Mouse (Mus musculus): ENCODE measurements around the gene Rdh9. TPM values are rescaled to one million over a fixed set of nuclear protein-coding genes. Genes with fewer than 3 reads are reported as not detected.

Rdh9 gene
- polyA plus RNA-seq (2012) = not detected in 2 replicates

DNA sequence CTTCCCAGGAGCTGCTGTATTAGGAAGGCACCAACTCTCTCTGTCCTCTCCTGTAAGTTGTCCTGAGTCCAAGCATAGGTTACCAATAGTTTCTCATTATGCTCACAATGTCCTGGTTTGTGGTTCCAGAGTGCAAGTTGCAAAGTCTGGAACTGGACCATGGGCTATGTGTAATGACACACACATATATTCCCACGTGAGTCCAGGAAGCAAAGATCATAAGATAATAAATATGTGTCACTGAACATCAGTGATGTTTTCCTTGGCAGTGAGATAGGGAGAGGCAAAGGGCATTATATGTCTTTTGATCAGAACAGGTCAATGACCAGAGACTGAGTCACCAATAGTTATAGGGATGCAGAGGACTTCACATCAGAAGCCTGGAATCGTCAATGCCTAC, at the start of gene Rdh9:
Rdh9 (plus strand) TSS at position 376 of the 400 bp plus-strand sequence.
- Histone ChIP-seq H3K9me3 (ENCODE audit: control insufficient read depth, low read length) (no peaks in the 10 kb centered on the region), H3K4me3 (replicated peaks) (no peak within 1 kb of the TSS), H3K36me3 (ENCODE audit: control insufficient read depth) (no peaks in the 10 kb centered on the region), H3K27me3 (ENCODE audit: control insufficient read depth) (no peaks in the 10 kb centered on the region), H3K4me1 (ENCODE audit: control insufficient read depth) (no peaks in the 10 kb centered on the region)
- TF ChIP-seq GATA1 (IDR thresholded peaks at IDR 0.05; ENCODE audit: low read length) = no peak
- TF ChIP-seq TAL1 (IDR thresholded peaks at IDR 0.05; ENCODE audit: low read length) = no peak

DNA sequence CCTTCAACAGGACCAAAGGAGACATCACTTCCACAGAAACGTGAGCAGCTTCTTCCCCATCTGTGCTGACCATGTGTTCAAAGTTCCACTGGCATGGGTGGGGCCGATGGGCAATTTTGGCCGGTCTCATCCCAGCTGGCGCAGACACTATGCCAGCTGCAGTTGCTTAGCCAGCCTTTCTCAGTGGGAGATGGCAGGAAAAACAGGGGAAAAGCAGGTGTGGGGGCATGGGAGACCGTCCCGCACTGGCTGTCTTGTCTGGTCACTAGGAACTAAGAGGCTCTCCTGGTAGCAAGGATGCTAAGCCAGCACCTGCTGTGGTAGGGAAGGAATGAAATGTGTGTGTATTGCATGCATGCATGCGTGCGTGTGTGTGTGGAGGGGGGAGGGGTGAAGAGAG, 47.7 kb upstream of the Rdh9 start:
- Histone ChIP-seq H3K4me1 (ENCODE audit: control insufficient read depth) (peaks cover 95% of the 10 kb centered on the region), H3K36me3 (ENCODE audit: control insufficient read depth) (peaks cover 15% of the 10 kb centered on the region), H3K9me3 (ENCODE audit: control insufficient read depth, low read length) (no peaks in the 10 kb centered on the region), H3K4me3 (replicated peaks) (no peak overlapping the region), H3K27me3 (ENCODE audit: control insufficient read depth) (peaks cover 15% of the 10 kb centered on the region)
- TF ChIP-seq TAL1 (IDR thresholded peaks at IDR 0.05; ENCODE audit: low read length) (no peak), GATA1 (IDR thresholded peaks at IDR 0.05; ENCODE audit: low read length) (no peak)

DNA sequence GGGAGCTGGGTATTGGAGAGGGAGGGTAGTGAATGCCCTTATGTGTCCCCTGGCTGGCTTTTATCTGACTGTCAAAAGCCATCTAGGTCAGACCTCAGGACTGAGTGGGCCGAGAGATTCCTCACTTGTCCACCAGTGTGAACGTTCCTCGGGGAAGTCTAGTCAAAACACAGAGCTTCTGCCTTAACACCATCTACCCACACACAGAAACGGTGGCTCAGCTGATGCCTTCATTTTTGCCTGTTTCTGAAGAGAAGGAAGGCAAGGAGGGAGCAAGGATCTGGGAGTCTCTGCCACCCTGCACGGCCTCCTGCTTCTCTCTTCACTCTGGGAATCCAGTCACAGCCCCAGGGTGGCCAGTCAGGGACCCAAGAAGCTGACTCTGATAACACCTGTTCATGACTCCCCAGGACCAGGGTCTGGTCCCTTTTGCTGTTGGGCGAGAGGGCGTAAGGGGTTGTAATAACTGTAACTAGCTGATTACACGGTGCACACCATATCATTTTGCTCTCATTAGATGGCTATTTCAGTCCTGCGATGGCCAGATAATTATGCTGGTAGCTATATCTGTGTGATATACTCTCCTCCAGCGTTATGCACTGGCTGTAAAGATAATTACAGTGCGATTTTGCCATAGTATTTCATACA, 45.8 kb upstream of the Rdh9 start:
- H3K27me3 ChIP-seq (ENCODE audit: control insufficient read depth) = peaks cover 12% of the 10 kb centered on the region
- peaks cover 15% of the 10 kb centered on the region for H3K36me3 ChIP-seq (ENCODE audit: control insufficient read depth)
- H3K4me3 ChIP-seq (replicated peaks) = peak overlapping the region; percentile 21
- peaks cover 96% of the 10 kb centered on the region for H3K4me1 ChIP-seq (ENCODE audit: control insufficient read depth)
- H3K9me3 ChIP-seq (ENCODE audit: control insufficient read depth, low read length) = 0 out of 2 replicates have a peak, but pooled peaks cover 2% of the 10 kb centered on the region
- TF ChIP-seq GATA1 (IDR thresholded peaks at IDR 0.05; ENCODE audit: low read length) (peak; percentile 40; the same call in 1 of the 2 replicates), TAL1 (IDR thresholded peaks at IDR 0.05; ENCODE audit: low read length) (peak; percentile 50)

DNA sequence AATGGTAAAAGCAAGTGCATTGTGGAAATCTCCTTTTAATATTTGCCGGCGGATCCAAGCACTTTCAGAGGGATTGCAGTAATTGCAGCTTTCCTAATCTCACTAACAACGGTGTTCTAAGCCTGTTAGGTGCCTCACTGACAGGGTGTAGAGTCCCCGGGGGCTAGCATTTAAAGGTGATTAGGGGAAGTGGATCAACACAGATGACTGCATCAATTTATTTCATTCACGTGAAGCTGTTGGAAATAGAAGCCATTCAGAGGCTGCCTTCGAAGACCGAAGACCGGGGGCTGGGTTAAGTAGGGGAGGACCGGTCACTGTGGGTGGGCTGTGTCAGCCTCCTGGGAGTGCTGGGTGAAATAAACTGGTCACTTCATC, 45.3 kb upstream of the Rdh9 start:
- Histone ChIP-seq H3K36me3 (ENCODE audit: control insufficient read depth) (peaks cover 15% of the 10 kb centered on the region), H3K4me3 (replicated peaks) (no peak overlapping the region), H3K9me3 (ENCODE audit: control insufficient read depth, low read length) (0 out of 2 replicates have a peak, but pooled peaks cover 2% of the 10 kb centered on the region), H3K4me1 (ENCODE audit: control insufficient read depth) (peaks cover 96% of the 10 kb centered on the region), H3K27me3 (ENCODE audit: control insufficient read depth) (peaks cover 6% of the 10 kb centered on the region)
- TF ChIP-seq GATA1 (IDR thresholded peaks at IDR 0.05; ENCODE audit: low read length) (no peak), TAL1 (IDR thresholded peaks at IDR 0.05; ENCODE audit: low read length) (no peak)

DNA sequence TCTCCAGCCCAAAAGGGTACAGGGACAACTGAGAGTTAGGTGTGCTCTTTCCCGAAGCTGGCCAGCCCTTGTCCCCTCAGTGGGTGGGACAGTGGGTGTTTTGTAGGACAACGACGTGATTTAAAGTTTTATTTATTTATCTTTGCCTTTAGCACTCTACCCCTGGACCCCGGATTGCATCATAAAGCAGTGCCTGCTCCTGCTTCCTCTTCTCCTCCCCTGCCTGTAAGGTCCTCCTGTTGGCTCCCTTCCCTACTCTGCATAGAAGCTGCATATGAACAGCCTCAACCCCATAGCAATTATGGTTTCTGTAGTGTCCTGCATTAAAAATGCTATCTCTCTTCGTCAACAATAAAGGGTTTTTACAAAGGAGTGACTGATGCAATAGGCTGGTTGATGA, 44.8 kb upstream of the Rdh9 start:
- TF ChIP-seq GATA1 (IDR thresholded peaks at IDR 0.05; ENCODE audit: low read length) (no peak), TAL1 (IDR thresholded peaks at IDR 0.05; ENCODE audit: low read length) (no peak)
- Histone ChIP-seq H3K4me3 (replicated peaks) (no peak overlapping the region), H3K4me1 (ENCODE audit: control insufficient read depth) (peaks cover 98% of the 10 kb centered on the region), H3K27me3 (ENCODE audit: control insufficient read depth) (peaks cover 5% of the 10 kb centered on the region), H3K36me3 (ENCODE audit: control insufficient read depth) (peaks cover 15% of the 10 kb centered on the region), H3K9me3 (ENCODE audit: control insufficient read depth, low read length) (0 out of 2 replicates have a peak, but pooled peaks cover 2% of the 10 kb centered on the region)

DNA sequence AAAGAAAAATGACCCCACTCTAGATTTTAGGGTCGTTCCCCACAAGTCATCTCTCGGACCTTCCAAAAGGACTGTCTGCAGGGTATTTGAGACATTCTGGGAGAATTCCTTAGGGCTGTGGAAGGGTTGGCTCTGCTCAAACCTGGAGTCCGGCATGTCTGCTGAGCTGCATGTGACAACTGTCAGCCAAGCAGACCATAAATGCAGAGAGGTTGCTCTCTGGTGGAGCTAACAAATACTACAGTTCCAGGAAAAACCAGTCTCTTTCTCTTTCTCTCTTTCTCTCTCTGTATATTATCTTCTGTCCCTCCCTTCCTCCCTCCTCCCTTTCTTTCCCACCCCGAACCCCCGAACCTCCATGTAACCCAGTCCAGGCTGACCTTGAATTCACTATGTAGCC, 41.8 kb upstream of the Rdh9 start:
- peaks cover under 1% of the 10 kb centered on the region for H3K27me3 ChIP-seq (ENCODE audit: control insufficient read depth)
- H3K4me3 ChIP-seq (replicated peaks) = no peak overlapping the region
- H3K36me3 ChIP-seq (ENCODE audit: control insufficient read depth) = peaks cover 4% of the 10 kb centered on the region
- peaks cover 95% of the 10 kb centered on the region for H3K4me1 ChIP-seq (ENCODE audit: control insufficient read depth)
- no peak for TF ChIP-seq TAL1 (IDR thresholded peaks at IDR 0.05; ENCODE audit: low read length)
- TF ChIP-seq GATA1 (IDR thresholded peaks at IDR 0.05; ENCODE audit: low read length) = no peak
- 0 out of 2 replicates have a peak, but pooled peaks cover 2% of the 10 kb centered on the region for H3K9me3 ChIP-seq (ENCODE audit: control insufficient read depth, low read length)

DNA sequence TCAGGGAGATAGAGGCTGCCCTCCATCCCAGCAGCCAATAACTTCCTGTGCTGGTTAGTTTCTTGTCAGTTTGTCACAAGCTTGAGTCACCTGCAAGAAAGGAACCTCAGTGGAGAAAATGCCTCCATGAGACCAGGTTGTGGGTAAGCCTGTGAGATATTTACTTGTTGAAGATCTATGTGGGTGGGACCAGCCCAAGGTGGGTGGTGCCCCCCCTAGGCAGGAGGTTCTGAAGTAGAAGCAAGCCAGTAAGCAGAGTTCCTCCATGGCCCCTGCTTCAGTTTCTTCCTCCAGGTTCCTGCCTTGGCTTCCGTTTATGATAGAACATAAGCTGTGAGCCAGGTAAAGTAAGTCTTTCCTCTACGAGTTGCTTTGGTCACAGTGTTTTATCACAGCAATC, 39.9 kb upstream of the Rdh9 start:
- H3K36me3 ChIP-seq (ENCODE audit: control insufficient read depth) = peaks cover 3% of the 10 kb centered on the region
- H3K4me1 ChIP-seq (ENCODE audit: control insufficient read depth) = peaks cover 86% of the 10 kb centered on the region
- peaks cover 7% of the 10 kb centered on the region for H3K27me3 ChIP-seq (ENCODE audit: control insufficient read depth)
- H3K4me3 ChIP-seq (replicated peaks) = no peak overlapping the region
- 0 out of 2 replicates have a peak, but pooled peaks cover 2% of the 10 kb centered on the region for H3K9me3 ChIP-seq (ENCODE audit: control insufficient read depth, low read length)
- TF ChIP-seq TAL1 (IDR thresholded peaks at IDR 0.05; ENCODE audit: low read length) (no peak), GATA1 (IDR thresholded peaks at IDR 0.05; ENCODE audit: low read length) (no peak)

DNA sequence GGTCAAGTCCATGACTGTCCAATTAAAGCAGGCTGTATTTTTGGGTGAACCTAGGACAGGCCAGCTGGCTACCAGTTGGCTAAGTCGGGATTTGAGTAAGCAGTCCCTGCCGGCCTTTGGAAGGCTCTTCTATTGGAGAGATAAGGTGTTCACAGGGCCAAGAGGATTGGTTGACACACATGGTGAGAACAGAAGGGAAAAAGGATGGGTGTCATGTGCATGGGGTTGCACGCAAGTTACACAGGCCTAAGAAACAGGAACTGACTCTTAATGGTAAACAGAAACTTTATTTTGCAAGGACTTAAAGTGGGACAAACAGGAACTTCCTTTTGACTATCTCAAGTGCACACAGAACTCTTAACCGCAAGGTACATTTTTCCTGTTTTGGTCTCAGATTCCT, 39.3 kb upstream of the Rdh9 start:
- Histone ChIP-seq H3K36me3 (ENCODE audit: control insufficient read depth) (peaks cover 9% of the 10 kb centered on the region), H3K4me3 (replicated peaks) (no peak overlapping the region), H3K27me3 (ENCODE audit: control insufficient read depth) (peaks cover 7% of the 10 kb centered on the region), H3K9me3 (ENCODE audit: control insufficient read depth, low read length) (peaks cover 7% of the 10 kb centered on the region), H3K4me1 (ENCODE audit: control insufficient read depth) (peaks cover 80% of the 10 kb centered on the region)
- TF ChIP-seq GATA1 (IDR thresholded peaks at IDR 0.05; ENCODE audit: low read length) = no peak
- TF ChIP-seq TAL1 (IDR thresholded peaks at IDR 0.05; ENCODE audit: low read length) = no peak

DNA sequence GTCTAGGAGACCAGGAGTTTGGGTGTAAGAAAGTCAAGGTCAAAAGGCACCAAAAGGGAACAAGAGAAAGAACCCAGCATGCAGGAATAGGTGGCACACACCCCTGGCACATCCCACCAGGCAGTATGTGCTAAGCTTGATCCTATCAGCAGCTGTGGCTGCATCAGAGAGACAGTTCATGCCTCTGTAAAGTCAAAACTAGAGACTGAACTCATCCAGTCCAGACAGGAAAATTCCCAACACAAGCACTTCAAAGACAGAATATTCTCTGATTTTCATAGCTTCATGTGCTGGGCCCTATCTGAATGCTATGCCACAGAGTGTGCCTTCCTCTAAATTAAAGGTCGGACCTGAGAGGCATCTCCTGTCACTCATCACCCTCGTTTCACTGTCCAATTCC, 38.6 kb upstream of the Rdh9 start:
- H3K4me1 ChIP-seq (ENCODE audit: control insufficient read depth) = peaks cover 73% of the 10 kb centered on the region

More for the DNA sequence above, 38.6 kb upstream of the Rdh9 start:
- TF ChIP-seq TAL1 (IDR thresholded peaks at IDR 0.05; ENCODE audit: low read length) (no peak), GATA1 (IDR thresholded peaks at IDR 0.05; ENCODE audit: low read length) (no peak)
- Histone ChIP-seq H3K4me3 (replicated peaks) (no peak overlapping the region), H3K27me3 (ENCODE audit: control insufficient read depth) (peaks cover 7% of the 10 kb centered on the region), H3K36me3 (ENCODE audit: control insufficient read depth) (peaks cover 16% of the 10 kb centered on the region), H3K9me3 (ENCODE audit: control insufficient read depth, low read length) (peaks cover 14% of the 10 kb centered on the region)
